Mouse (Mus musculus) midbrain, embryonic 13.5 days (tissue): Measurements from ENCODE around the gene Ccdc181. TPM values are rescaled to one million over a fixed set of nuclear protein-coding genes. Genes with fewer than 3 reads are reported as not detected.

ENCODE experiments used
- ATAC-seq: fragments of 200-750 bp; cut with Nextera tagmentation; 2 replicates; pipeline ENCODE4 v1.8.0; 2017; ENCODE audit warnings: mild to moderate bottlenecking, moderate TSS enrichment, moderate library complexity
- H3K27ac ChIP-seq: fragments of 300-500 bp; sonication (generic); 2 replicates; pipeline ENCODE4 v1.5.1; 2015; ENCODE audit warnings: inconsistent platforms, mild to moderate bottlenecking, moderate library complexity
- H3K27me3 ChIP-seq: fragments of 300-500 bp; sonication (generic); 2 replicates; pipeline ENCODE4 v1.6.1; 2015; ENCODE audit warnings: mild to moderate bottlenecking, inconsistent platforms
- H3K36me3 ChIP-seq: fragments of 300-500 bp; sonication (generic); 2 replicates; pipeline ENCODE4 v1.6.1; 2015; ENCODE audit warnings: mild to moderate bottlenecking, inconsistent platforms
- H3K4me1 ChIP-seq: fragments of 300-500 bp; sonication (generic); replicated peaks from 2 replicates; pipeline ENCODE4 v1.6.1; 2015; ENCODE audit warnings: inconsistent platforms
- H3K4me2 ChIP-seq: fragments of 300-500 bp; sonication (generic); replicated peaks from 2 replicates; pipeline ENCODE4 v1.6.1; 2015; ENCODE audit warnings: moderate library complexity, mild to moderate bottlenecking, inconsistent platforms
- H3K4me3 ChIP-seq: fragments of 300-500 bp; sonication (generic); replicated peaks from 2 replicates; pipeline ENCODE4 v1.5.1; 2015; ENCODE audit warnings: mild to moderate bottlenecking, inconsistent platforms
- H3K9ac ChIP-seq: fragments of 300-500 bp; sonication (generic); replicated peaks from 2 replicates; pipeline ENCODE4 v1.6.1; 2015; ENCODE audit warnings: mild to moderate bottlenecking, inconsistent platforms
- H3K9me3 ChIP-seq: fragments of 300-500 bp; sonication (generic); 2 replicates; pipeline ENCODE4 v1.6.1; 2016; ENCODE audit warnings: mild to moderate bottlenecking, inconsistent platforms
- whole genome bisulfite sequencing: fragments of 180-500 bp; shearing (Covaris S2); methylation state at CpG from one replicate; pipeline ENCODE4 v1.1.7; 2015; 5-methylcytosine and 5-hydroxymethylcytosine counted together
- polyA plus RNA-seq: library from polyadenylated mRNA; unstranded; fragments of >200 nt; fragmentation: Nextera tagmentation; extraction: Ambion mirVana; gene quantifications from 2 replicates; pipeline ENCODE4 v1.2.1, GENCODE M21; 2015

Ccdc181 gene
- polyA plus RNA-seq, 1 experiment from 2014 or later, result 22.7 TPM

GRCm38 (mm10) chr1:164319542-164320140 lies 44.3 kb downstream of the Ccdc181 start:
- H3K9me3 ChIP-seq, result no peaks in the 10 kb centered on the region
- H3K4me1 ChIP-seq, result 0 out of 2 replicates have a peak, but pooled peaks cover 20% of the 10 kb centered on the region
- 80% methylated on average over 14 of the region's 14 CpGs for WGBS
- peak overlapping the region; percentile 30; the same call in 1 of the 2 replicates for H3K27ac ChIP-seq
- no peak overlapping the region for H3K4me2 ChIP-seq
- H3K9ac ChIP-seq, result no peak overlapping the region
- no peak overlapping the region for H3K4me3 ChIP-seq
- ATAC-seq, result no peak
- no peaks in the 10 kb centered on the region for H3K27me3 ChIP-seq
- H3K36me3 ChIP-seq, result no peaks in the 10 kb centered on the region

DNA sequence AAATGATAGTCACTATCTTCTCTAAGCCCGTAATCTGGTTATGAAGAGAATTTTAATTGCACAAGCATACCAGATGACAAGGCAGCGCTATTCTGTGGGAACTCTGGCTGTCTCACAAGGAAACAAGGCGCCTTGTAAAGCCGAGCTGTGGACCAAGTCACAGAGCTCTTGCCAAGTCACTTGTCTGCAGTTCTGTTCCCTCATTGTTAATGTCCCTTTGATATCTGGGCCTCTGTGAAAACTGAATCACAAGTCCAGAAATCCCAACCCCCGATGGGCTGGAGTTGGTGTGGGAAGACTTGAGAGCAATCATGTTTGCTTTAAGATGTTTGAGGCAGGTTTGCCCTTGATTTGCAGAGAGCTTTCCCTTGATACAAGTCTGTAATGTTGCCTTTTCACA lies 45.3 kb downstream of the Ccdc181 start:
- no peak overlapping the region for H3K9ac ChIP-seq
- H3K4me3 ChIP-seq, result no peak overlapping the region
- H3K27me3 ChIP-seq, result no peaks in the 10 kb centered on the region
- H3K9me3 ChIP-seq, result no peaks in the 10 kb centered on the region
- H3K36me3 ChIP-seq, result no peaks in the 10 kb centered on the region
- no peak for ATAC-seq
- peak overlapping the region; percentile 25; the same call in 1 of the 2 replicates for H3K27ac ChIP-seq
- no peak overlapping the region for H3K4me2 ChIP-seq
- WGBS, result 55% methylated on average over 5 of the region's 5 CpGs
- 0 out of 2 replicates have a peak, but pooled peaks cover 20% of the 10 kb centered on the region for H3K4me1 ChIP-seq

GRCm38 (mm10) chr1:164321408-164321807 lies 46.0 kb downstream of the Ccdc181 start:
- no peaks in the 10 kb centered on the region for H3K36me3 ChIP-seq
- no peaks in the 10 kb centered on the region for H3K27me3 ChIP-seq
- H3K4me2 ChIP-seq, result no peak overlapping the region
- no peaks in the 10 kb centered on the region for H3K9me3 ChIP-seq
- H3K4me3 ChIP-seq, result no peak overlapping the region
- H3K9ac ChIP-seq, result no peak overlapping the region
- 72% methylated on average over 10 of the region's 10 CpGs for WGBS
- H3K27ac ChIP-seq, result 0 out of 2 replicates have a peak overlapping the region, but pooled peaks have one; percentile 25
- no peak for ATAC-seq
- H3K4me1 ChIP-seq, result 0 out of 2 replicates have a peak, but pooled peaks cover 20% of the 10 kb centered on the region

- ATAC-seq, result no peak
- 87% methylated on average over 8 of the region's 8 CpGs for WGBS
- Histone ChIP-seq H3K9me3 (no peaks in the 10 kb centered on the region), H3K27ac (no peak overlapping the region), H3K36me3 (no peaks in the 10 kb centered on the region), H3K4me2 (no peak overlapping the region), H3K4me1 (peaks cover 21% of the 10 kb centered on the region), H3K4me3 (no peak overlapping the region), H3K27me3 (no peaks in the 10 kb centered on the region), H3K9ac (no peak overlapping the region)
Measured at GRCm38 (mm10) chr1:164322987-164323650, 47.7 kb downstream of the Ccdc181 start.

DNA sequence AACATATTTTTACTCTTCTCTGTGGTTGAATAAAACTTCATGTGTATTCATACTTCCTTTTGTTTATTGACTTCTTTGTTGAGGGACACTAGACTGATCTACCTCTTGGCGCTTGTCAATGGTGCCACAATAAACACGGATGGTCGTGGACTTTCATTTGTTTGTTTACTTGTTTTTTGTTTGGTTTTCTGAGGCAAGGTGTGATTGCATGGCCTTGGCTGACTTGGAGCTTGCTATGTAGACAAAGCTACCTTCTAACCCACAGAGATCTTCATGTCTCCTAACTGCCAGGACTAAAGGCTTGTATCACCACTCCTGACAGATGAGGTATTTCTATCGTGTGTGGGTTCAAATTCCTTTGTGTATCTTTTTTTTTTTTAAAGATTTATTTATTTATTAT lies 48.8 kb downstream of the Ccdc181 start:
- peaks cover 21% of the 10 kb centered on the region for H3K4me1 ChIP-seq
- H3K9ac ChIP-seq, result no peak overlapping the region
- H3K9me3 ChIP-seq, result no peaks in the 10 kb centered on the region
- WGBS, result 92% methylated on average over 4 of the region's 4 CpGs
- no peak overlapping the region for H3K4me2 ChIP-seq
- ATAC-seq, result no peak
- peaks cover 6% of the 10 kb centered on the region; the same call in 1 of the 2 replicates for H3K36me3 ChIP-seq
- H3K4me3 ChIP-seq, result no peak overlapping the region
- H3K27ac ChIP-seq, result no peak overlapping the region
- H3K27me3 ChIP-seq, result no peaks in the 10 kb centered on the region

GRCm38 (mm10) chr1:164324878-164325277 lies 49.5 kb downstream of the Ccdc181 start:
- H3K27me3 ChIP-seq, result no peaks in the 10 kb centered on the region
- no peak overlapping the region for H3K4me3 ChIP-seq
- H3K9me3 ChIP-seq, result no peaks in the 10 kb centered on the region
- peaks cover 7% of the 10 kb centered on the region; the same call in 1 of the 2 replicates for H3K36me3 ChIP-seq
- H3K9ac ChIP-seq, result no peak overlapping the region
- H3K27ac ChIP-seq, result no peak overlapping the region
- H3K4me2 ChIP-seq, result no peak overlapping the region
- peaks cover 16% of the 10 kb centered on the region for H3K4me1 ChIP-seq
- no peak for ATAC-seq
- WGBS, result 95% methylated on average over 2 of the region's 2 CpGs

DNA sequence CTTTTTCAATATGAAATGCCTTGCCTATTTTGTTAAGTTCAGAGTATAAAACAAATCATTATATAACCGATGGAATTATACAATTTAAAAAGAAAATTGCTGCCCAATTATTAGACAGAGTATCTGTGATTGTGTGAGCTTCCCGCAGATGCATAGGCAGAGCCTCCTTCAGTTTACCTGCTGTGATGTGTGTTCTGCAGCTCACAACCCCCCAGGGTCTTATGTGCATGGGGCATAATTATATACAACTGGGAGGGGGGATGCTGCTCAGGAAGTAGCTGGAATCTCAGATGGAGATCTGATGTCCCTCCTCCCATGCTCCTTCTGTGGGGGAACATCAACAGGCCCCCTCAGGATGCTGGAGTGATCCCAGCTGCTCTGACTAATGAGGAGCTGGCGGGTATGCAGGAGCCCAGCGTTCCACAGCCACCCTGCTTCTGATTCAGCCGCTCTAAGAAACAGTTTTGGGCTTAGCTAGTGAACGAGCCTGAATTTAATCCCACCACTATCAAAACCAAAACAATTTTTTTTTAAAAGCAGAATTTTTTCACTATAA lies 51.3 kb downstream of the Ccdc181 start:
- H3K27ac ChIP-seq, result peak overlapping the region; percentile 64
- 41% methylated on average over 6 of the region's 6 CpGs for WGBS
- no peaks in the 10 kb centered on the region for H3K9me3 ChIP-seq
- no peaks in the 10 kb centered on the region for H3K27me3 ChIP-seq
- H3K4me1 ChIP-seq, result peaks cover 7% of the 10 kb centered on the region
- peaks cover 14% of the 10 kb centered on the region for H3K36me3 ChIP-seq
- H3K9ac ChIP-seq, result no peak overlapping the region
- ATAC-seq, result peak; percentile 83
- no peak overlapping the region for H3K4me3 ChIP-seq
- H3K4me2 ChIP-seq, result no peak overlapping the region

- no peaks in the 10 kb centered on the region for H3K27me3 ChIP-seq
- H3K9me3 ChIP-seq, result no peaks in the 10 kb centered on the region
- WGBS, result 79% methylated on average over 7 of the region's 7 CpGs
Measured at GRCm38 (mm10) chr1:164327764-164328163, 52.4 kb downstream of the Ccdc181 start.

DNA sequence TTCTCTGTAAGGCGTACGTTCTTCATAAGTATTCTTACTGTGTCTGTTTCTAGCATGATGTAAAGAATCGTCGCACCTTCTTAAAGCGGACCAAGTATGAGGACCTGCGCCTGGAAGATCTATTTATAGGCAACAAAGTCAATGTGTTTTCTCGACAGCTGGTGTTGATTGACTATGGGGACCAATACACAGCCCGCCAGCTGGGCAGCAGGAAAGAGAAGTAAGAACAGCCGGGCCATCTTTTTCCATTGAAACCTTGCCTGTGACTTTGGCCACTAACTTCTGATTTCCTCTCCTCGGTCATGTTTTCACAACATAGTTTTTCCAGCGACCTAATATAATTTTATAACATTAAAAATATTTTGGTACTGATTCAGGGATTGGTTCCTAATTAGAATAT lies 57.2 kb downstream of the Ccdc181 start:
- H3K9ac ChIP-seq, result no peak overlapping the region
- WGBS, result 93% methylated on average over 11 of the region's 11 CpGs

More at GRCm38 (mm10) chr1:164327764-164328163, 52.4 kb downstream of the Ccdc181 start:
- Histone ChIP-seq H3K4me2 (no peak overlapping the region), H3K9ac (no peak overlapping the region), H3K36me3 (peaks cover 16% of the 10 kb centered on the region), H3K4me3 (no peak overlapping the region), H3K4me1 (peaks cover 7% of the 10 kb centered on the region), H3K27ac (no peak overlapping the region)
- ATAC-seq, result no peak

DNA sequence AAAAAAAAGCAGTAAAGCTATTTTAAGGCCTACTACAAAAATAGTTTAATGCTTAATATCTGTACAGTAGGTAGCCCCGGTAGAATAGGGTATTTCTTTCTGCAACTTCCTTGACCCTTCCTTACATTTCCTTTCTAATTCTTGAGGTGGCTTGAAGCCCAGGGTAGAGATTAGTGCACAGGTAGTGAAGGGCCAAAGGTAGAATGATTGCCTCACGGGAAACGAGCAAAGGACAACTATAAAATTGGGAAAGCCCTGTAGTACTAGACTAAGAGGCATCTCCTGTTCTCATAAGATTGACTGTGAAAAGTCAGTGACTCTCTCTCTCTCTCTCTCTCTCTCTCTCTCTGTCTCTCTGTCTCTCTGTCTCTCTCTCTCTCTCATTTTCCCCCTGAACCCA lies 60.0 kb downstream of the Ccdc181 start:
- no peak for ATAC-seq

More for the DNA sequence above, 57.2 kb downstream of the Ccdc181 start:
- H3K4me1 ChIP-seq, result 0 out of 2 replicates have a peak, but pooled peaks cover 2% of the 10 kb centered on the region
- no peak overlapping the region for H3K4me3 ChIP-seq
- H3K27ac ChIP-seq, result no peak overlapping the region
- no peaks in the 10 kb centered on the region for H3K9me3 ChIP-seq
- no peak for ATAC-seq
- H3K36me3 ChIP-seq, result peaks cover 35% of the 10 kb centered on the region
- no peak overlapping the region for H3K4me2 ChIP-seq
- H3K27me3 ChIP-seq, result no peaks in the 10 kb centered on the region

DNA sequence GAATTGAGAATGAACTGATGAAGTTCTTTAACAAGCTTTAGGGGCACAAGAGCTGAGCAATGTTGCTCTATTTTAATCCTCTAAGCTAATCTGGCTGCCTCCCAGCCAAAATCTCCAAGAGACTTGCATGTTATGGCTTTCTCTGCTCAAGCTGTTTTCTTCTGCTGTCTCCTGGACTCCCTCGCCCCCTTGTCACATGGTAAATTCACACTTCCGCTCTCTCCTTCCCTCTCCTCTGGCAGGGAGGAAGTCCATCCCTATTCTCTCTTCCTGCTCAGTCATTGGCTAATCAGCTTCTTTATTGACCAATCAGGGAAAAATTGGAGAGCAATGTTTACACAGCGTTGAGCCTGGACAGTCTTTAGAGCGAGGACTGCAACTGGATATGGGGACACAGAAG lies 60.5 kb downstream of the Ccdc181 start:
- H3K9me3 ChIP-seq, result no peaks in the 10 kb centered on the region
- no peaks in the 10 kb centered on the region for H3K27me3 ChIP-seq
- no peak overlapping the region for H3K27ac ChIP-seq
- H3K4me2 ChIP-seq, result no peak overlapping the region
- WGBS, result 90% methylated on average over 4 of the region's 4 CpGs
- H3K4me1 ChIP-seq, result no peaks in the 10 kb centered on the region
- H3K36me3 ChIP-seq, result peaks cover 38% of the 10 kb centered on the region
- no peak for ATAC-seq
- no peak overlapping the region for H3K4me3 ChIP-seq
- no peak overlapping the region for H3K9ac ChIP-seq

More for the DNA sequence above, 60.0 kb downstream of the Ccdc181 start:
- H3K4me1 ChIP-seq, result no peaks in the 10 kb centered on the region
- H3K4me3 ChIP-seq, result no peak overlapping the region
- no peaks in the 10 kb centered on the region for H3K27me3 ChIP-seq
- H3K9me3 ChIP-seq, result no peaks in the 10 kb centered on the region
- H3K9ac ChIP-seq, result no peak overlapping the region
- 93% methylated on average over 3 of the region's 3 CpGs for WGBS
- H3K36me3 ChIP-seq, result peaks cover 40% of the 10 kb centered on the region
- no peak overlapping the region for H3K27ac ChIP-seq
- no peak overlapping the region for H3K4me2 ChIP-seq
